Mouse (Mus musculus) intestine, embryonic 14.5 days (tissue): ENCODE measurements around the gene Ei24. TPM values are rescaled to one million over a fixed set of nuclear protein-coding genes. Genes with fewer than 3 reads are reported as not detected.
A peak's percentile ranks its signal among the peaks of the same experiment; 100 is the strongest.

Experiments used
- ATAC-seq: fragments of 200-750 bp; cut with Nextera tagmentation; replicated peaks from 2 replicates; pipeline ENCODE4 v1.8.0; 2017; ENCODE audit warnings: low read depth, moderate number of reproducible peaks, moderate TSS enrichment, moderate library complexity; ENCODE audit not compliant: low FRiP score, low TSS enrichment
- DNase-seq: peaks from one replicate; pipeline ENCODE4 v3.0.0-alpha.2; 2018; ENCODE audit warnings: low spot score
- H3K27ac ChIP-seq: fragments of 300-500 bp; sonication (generic); 2 replicates; pipeline ENCODE4 v1.5.1; 2014; ENCODE audit warnings: low read depth, mild to moderate bottlenecking, control low read depth
- H3K27me3 ChIP-seq: fragments of 300-500 bp; sonication (generic); replicated peaks from 2 replicates; pipeline ENCODE4 v1.6.1; 2014; ENCODE audit warnings: low read length, control low read depth; ENCODE audit not compliant: control insufficient read depth, insufficient read depth
- H3K36me3 ChIP-seq: fragments of 300-500 bp; sonication (generic); 2 replicates; pipeline ENCODE4 v1.6.1; 2014; ENCODE audit warnings: low read length, control low read depth; ENCODE audit not compliant: control insufficient read depth, insufficient read depth
- H3K4me1 ChIP-seq: fragments of 300-500 bp; sonication (generic); replicated peaks from 2 replicates; pipeline ENCODE4 v1.6.1; 2014; ENCODE audit warnings: low read length, control low read depth, mixed read lengths; ENCODE audit not compliant: control insufficient read depth, insufficient read depth
- H3K4me2 ChIP-seq: fragments of 300-500 bp; sonication (generic); 2 replicates; pipeline ENCODE4 v1.6.1; 2014; ENCODE audit warnings: low read length
- H3K4me3 ChIP-seq: fragments of 300-500 bp; sonication (generic); 2 replicates; pipeline ENCODE4 v1.5.1; 2014; ENCODE audit warnings: low read depth, low read length, control low read depth, mixed read lengths
- H3K9ac ChIP-seq: fragments of 300-500 bp; sonication (generic); 2 replicates; pipeline ENCODE4 v1.6.1; 2014; ENCODE audit warnings: mild to moderate bottlenecking, low read length
- H3K9me3 ChIP-seq: fragments of 300-500 bp; sonication (generic); 2 replicates; pipeline ENCODE4 v1.6.1; 2016; ENCODE audit warnings: low read length, control low read depth; ENCODE audit not compliant: control insufficient read depth
- WGBS: fragments of 180-500 bp; shearing (Covaris S2); extraction: QIAGEN DNeasy Blood & Tissue Kit; methylation state at CpG from one replicate; pipeline ENCODE4 v1.1.7; 2014; 5-methylcytosine and 5-hydroxymethylcytosine counted together
- polyA plus RNA-seq: library from polyadenylated mRNA; unstranded; fragments of >200 nt; fragmentation: Nextera tagmentation; extraction: Ambion mirVana; gene quantifications from 2 replicates; pipeline ENCODE4 v1.2.1, GENCODE M21; 2014

The Ei24 gene
- polyA plus RNA-seq, 1 experiment from 2014 or later = 49.0 TPM

DNA sequence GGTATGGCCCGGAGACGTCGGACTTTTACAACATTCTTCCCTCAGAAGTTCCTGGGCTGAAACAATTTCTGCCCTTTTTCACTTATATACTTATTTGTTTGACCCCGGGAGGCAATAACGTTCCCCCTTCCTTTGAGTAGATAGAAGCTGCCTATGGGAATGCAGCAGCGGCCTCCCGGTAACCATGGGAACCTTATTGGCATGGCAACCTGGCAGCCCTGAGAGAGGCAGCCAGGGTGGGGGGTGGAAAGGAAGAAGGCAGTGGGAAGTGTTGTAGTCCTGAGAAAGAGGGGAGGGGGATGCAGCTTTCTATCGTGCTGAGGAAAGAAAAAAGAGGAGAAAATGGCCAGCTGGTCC lies 24.4 kb upstream of the Ei24 start, which contains the start of gene Fez1:
TSS of gene Fez1 (plus strand) at position 221 of the 357 bp plus-strand sequence.
- no peak within 1 kb of the TSS; the same call in 1 of the 2 replicates for H3K27ac ChIP-seq
- no peak within 1 kb of the TSS for H3K9ac ChIP-seq
- peak within 1 kb of the TSS; percentile 20 for H3K4me2 ChIP-seq
- H3K4me1 ChIP-seq = peaks cover 9% of the 10 kb centered on the region
- no peaks in the 10 kb centered on the region for H3K9me3 ChIP-seq
- ATAC-seq (peak; percentile 83), DNase-seq (peak; percentile 70)
- no peak within 1 kb of the TSS for H3K4me3 ChIP-seq
- no peaks in the 10 kb centered on the region for H3K27me3 ChIP-seq
- H3K36me3 ChIP-seq = no peaks in the 10 kb centered on the region
- under 1% methylated on average over 8 of the region's 8 CpGs for WGBS

DNA sequence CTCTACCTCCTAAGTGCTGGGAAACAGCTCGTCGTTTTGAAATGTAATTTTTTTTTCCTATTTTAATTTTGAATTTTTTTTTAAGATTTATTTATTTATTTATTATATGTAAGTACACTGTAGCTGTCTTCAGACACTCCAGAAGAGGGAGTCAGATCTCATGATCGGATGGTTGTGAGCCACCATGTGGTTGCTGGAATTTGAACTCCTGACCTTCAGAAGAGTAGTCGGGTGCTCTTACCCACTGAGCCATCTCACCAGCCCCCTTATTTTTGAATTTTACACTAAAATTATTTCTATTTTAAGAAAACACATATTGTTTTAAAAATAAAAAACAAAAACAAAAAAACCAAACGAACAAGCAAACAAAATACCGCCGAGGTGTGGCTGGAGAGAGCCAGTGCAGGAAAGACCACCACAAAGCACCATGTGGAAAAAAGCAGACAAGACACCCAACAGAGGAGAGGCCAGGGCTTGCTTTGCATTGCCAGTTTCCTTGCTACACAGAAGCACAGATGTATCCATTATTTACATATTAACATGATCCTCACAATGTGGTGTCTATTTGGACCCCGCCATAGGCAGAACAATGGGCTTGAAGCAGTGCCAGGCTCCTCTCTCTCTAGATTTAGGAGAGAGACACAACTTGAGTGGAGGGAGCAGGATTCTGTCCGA lies 23.9 kb upstream of the Ei24 start:
- Histone ChIP-seq H3K27me3 (no peaks in the 10 kb centered on the region), H3K9ac (no peak overlapping the region), H3K4me1 (peaks cover 9% of the 10 kb centered on the region), H3K4me2 (peak overlapping the region; percentile 20), H3K27ac (no peak overlapping the region), H3K9me3 (no peaks in the 10 kb centered on the region), H3K4me3 (no peak overlapping the region), H3K36me3 (no peaks in the 10 kb centered on the region)
- 40% methylated on average over 9 of the region's 9 CpGs for WGBS
- ATAC-seq (peak; percentile 77), DNase-seq (no peak)

DNA sequence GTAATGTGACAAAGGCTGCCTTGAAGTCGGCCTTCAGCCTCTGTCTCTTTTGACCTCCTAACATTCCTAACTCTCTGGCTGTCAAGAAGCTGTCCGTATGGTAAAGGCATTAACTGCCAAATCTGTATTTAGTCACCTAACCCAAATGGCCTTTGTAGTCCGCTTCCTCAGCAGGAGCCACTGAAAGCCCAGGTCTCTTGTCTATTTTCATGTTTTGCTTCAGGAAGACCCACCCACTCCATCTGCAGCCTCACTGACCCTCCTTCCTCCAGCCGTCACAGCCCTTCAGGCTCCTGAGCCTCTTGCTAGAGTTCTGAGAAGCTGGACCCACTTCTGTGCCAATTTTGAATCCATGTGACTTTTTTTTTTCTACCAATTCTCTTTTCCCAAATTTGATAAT lies 21.7 kb upstream of the Ei24 start:
- Histone ChIP-seq H3K9me3 (no peaks in the 10 kb centered on the region), H3K4me2 (no peak overlapping the region), H3K27me3 (no peaks in the 10 kb centered on the region), H3K27ac (no peak overlapping the region), H3K36me3 (no peaks in the 10 kb centered on the region), H3K4me3 (no peak overlapping the region), H3K4me1 (peaks cover 9% of the 10 kb centered on the region), H3K9ac (no peak overlapping the region)
- ATAC-seq = no peak
- WGBS = 72% methylated on average over 4 of the region's 4 CpGs
- DNase-seq = no peak

DNA sequence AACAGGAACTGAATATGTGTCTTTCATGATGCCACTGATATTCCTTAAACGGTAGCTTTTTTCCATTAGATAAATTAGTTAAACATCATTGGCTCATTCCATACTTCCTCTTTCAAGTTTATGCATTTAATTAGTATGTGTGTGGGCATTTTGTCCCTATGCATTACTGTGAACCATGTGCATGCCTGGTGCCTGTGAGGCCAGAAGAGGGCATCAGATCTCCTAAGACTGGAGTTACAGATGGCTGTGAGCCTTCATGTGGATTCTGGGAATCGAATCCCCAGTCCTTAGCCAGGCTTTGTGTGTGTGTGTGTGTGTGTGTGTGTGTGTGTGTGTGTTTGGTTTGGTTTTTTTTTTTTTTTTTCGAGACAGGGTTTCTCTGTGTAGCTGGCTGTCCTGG lies 17.3 kb upstream of the Ei24 start:
- H3K36me3 ChIP-seq = no peaks in the 10 kb centered on the region
- DNase-seq = no peak
- no peak overlapping the region for H3K27ac ChIP-seq
- no peak overlapping the region for H3K9ac ChIP-seq
- ATAC-seq = no peak
- H3K4me3 ChIP-seq = no peak overlapping the region
- no peaks in the 10 kb centered on the region for H3K4me1 ChIP-seq
- no peak overlapping the region for H3K4me2 ChIP-seq
- no peaks in the 10 kb centered on the region for H3K27me3 ChIP-seq
- H3K9me3 ChIP-seq = no peaks in the 10 kb centered on the region
- WGBS = 85% methylated on average over 2 of the region's 3 CpGs

DNA sequence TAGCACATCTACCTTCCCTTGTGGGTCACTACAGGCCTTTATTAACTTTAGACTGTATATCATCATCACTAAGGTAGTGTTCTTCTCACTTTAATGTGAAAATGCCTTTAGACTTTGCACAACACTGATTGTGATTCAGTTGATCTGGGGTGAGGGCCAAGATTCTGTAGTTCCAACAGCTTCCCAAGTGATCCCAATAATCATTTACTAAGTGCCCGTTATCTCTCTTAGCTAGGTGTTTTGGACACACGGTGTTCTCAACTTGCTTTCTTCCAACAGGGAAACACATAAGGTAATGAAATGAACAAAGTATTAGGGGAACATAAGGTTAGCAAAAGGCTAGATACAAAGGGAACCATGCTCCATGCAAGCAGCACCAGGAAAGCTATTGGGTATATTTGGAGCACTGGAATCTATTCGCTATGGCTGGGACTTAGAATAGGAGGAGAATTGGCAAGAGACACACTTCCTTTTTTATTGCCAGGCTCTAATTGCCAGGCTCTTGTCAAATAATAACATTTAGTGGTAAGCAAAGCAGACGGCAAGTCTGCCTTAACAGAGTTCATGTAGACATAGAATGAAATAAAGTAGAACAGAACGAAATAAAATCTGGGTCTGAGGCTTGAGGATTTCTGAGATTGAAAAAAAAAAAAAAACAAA lies 11.1 kb upstream of the Ei24 start:
- Histone ChIP-seq H3K27ac (no peak overlapping the region), H3K4me1 (no peaks in the 10 kb centered on the region; the same call in 1 of the 2 replicates), H3K27me3 (no peaks in the 10 kb centered on the region), H3K4me3 (no peak overlapping the region), H3K9me3 (no peaks in the 10 kb centered on the region), H3K9ac (no peak overlapping the region), H3K4me2 (no peak overlapping the region), H3K36me3 (no peaks in the 10 kb centered on the region)
- ATAC-seq (no peak), DNase-seq (no peak)
- WGBS = 75% methylated on average over 5 of the region's 5 CpGs

DNA sequence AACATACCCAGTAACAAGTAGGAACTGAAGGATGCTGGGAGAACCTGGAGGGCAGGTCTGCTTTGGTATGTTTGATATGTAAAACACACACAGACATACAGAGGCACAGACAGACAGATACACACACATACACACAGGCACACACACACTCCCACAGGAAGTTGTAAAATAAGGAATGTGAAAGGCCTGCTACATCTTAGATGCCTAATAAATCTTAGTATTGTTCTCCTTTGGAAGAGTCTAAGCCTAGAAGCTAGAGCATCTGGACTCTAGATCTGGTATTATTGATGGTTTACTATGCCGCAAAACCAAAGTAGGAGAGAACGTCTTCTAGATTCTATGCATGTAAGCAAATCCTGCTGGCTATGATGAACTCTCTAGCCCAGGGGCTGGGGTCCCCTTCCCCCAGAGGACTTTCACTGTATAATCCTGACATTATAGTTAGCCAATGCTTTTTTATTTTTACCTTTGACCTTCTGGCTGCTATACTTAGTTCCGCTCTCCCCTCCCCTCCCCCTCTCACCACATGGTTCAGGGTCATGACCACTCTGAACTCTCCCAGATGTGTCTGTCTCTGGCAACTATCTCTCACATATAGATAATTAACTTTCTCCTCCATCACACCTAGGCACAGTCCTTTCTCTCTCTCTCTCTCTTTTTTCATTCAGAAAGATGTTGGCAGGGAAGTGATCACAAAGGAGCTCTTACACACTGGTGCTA lies 8.2 kb upstream of the Ei24 start:
- H3K9ac ChIP-seq = no peak overlapping the region
- ATAC-seq (no peak), DNase-seq (no peak)
- H3K4me2 ChIP-seq = no peak overlapping the region
- no peaks in the 10 kb centered on the region for H3K9me3 ChIP-seq
- no peaks in the 10 kb centered on the region; the same call in 1 of the 2 replicates for H3K4me1 ChIP-seq
- no peak overlapping the region for H3K4me3 ChIP-seq
- no peaks in the 10 kb centered on the region for H3K27me3 ChIP-seq
- H3K27ac ChIP-seq = no peak overlapping the region
- H3K36me3 ChIP-seq = no peaks in the 10 kb centered on the region
- WGBS = 70% methylated on average over 3 of the region's 3 CpGs

DNA sequence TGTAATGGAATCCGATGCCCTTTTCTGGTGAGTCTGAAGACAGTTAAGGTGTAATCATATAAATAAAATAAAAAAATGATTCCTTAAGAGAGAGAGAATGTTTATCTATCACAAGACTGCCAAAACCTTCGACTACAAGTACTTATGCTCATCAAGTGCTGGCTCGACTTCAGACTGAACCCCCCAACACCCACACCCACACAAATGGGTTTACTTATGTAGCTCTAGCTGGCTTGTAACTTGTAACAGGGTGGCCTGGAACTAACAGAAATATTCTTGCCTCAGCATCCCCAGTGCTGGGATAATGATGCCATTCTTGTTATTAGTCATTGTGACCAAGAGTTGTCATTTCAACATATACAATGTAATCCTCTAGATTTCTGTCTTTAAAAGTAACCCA lies 6.7 kb upstream of the Ei24 start:
- H3K4me3 ChIP-seq = no peak overlapping the region
- no peaks in the 10 kb centered on the region; the same call in 1 of the 2 replicates for H3K4me1 ChIP-seq
- no peaks in the 10 kb centered on the region for H3K36me3 ChIP-seq
- H3K4me2 ChIP-seq = no peak overlapping the region
- 76% methylated on average over 3 of the region's 3 CpGs for WGBS
- no peak overlapping the region for H3K27ac ChIP-seq
- ATAC-seq (no peak), DNase-seq (no peak)
- no peaks in the 10 kb centered on the region for H3K9me3 ChIP-seq
- H3K9ac ChIP-seq = no peak overlapping the region
- H3K27me3 ChIP-seq = no peaks in the 10 kb centered on the region

DNA sequence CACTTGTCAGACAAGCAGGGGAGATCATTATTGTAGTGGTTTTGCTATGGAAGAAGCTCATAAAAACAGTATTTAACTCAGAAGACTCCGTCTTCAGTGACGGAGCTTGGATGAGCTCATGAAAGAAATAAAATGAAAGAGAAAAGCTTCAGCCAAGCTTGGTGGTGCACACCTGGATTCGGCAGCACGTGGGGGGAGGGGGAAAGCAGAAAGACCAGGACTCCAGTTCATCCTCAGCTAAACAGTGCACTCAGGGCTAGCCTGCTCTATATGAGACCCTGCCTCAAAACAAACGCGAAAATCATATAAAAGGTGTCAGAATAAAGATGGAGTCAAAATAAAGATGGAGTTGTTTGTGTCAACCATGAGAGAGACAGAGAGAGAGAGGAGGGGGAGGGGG lies 6.2 kb upstream of the Ei24 start:
- Histone ChIP-seq H3K9me3 (no peaks in the 10 kb centered on the region), H3K27ac (no peak overlapping the region), H3K4me3 (no peak overlapping the region), H3K9ac (no peak overlapping the region), H3K4me1 (no peaks in the 10 kb centered on the region; the same call in 1 of the 2 replicates), H3K4me2 (no peak overlapping the region), H3K36me3 (no peaks in the 10 kb centered on the region), H3K27me3 (no peaks in the 10 kb centered on the region)
- DNase-seq (no peak), ATAC-seq (no peak)
- WGBS = 77% methylated on average over 6 of the region's 6 CpGs
